Mouse (Mus musculus) c-Kit-negative CD71-positive TER-119-positive erythroid progenitor cells, embryonic 14.5 days (primary cell): ENCODE measurements around the gene Gm1043.

ENCODE experiments used
- DNase-seq: peaks from one replicate; pipeline ENCODE4 v3.0.0-alpha.2; 2013; ENCODE audit warnings: low read depth, low spot score

Gm1043 gene

GRCm38 (mm10) chr5:37242360-37243168 is 157.4 kb downstream of the Gm1043 start:
- DNase-seq = no peak

GRCm38 (mm10) chr5:37243169-37243886 is 158.2 kb downstream of the Gm1043 start:
- no peak for DNase-seq

- no peak for DNase-seq
These were observed 159.0 kb downstream of the Gm1043 start for GRCm38 (mm10) chr5:37244161-37244560.

- DNase-seq = no peak
These were observed 159.6 kb downstream of the Gm1043 start for GRCm38 (mm10) chr5:37244666-37245242.

- no peak for DNase-seq
These were observed 160.5 kb downstream of the Gm1043 start for GRCm38 (mm10) chr5:37245651-37246050.

GRCm38 (mm10) chr5:37246138-37246910 is 161.2 kb downstream of the Gm1043 start:
- no peak for DNase-seq

- no peak for DNase-seq
These were observed 162.3 kb downstream of the Gm1043 start for GRCm38 (mm10) chr5:37247456-37247855.

GRCm38 (mm10) chr5:37248870-37249269 is 163.7 kb downstream of the Gm1043 start:
- no peak for DNase-seq

GRCm38 (mm10) chr5:37251596-37251995 is 166.4 kb downstream of the Gm1043 start:
- DNase-seq = no peak

- no peak for DNase-seq
These were observed 167.1 kb downstream of the Gm1043 start for GRCm38 (mm10) chr5:37252101-37252804.

GRCm38 (mm10) chr5:37254523-37254922 is 169.4 kb downstream of the Gm1043 start:
- DNase-seq = no peak

GRCm38 (mm10) chr5:37256823-37257222 is 171.7 kb downstream of the Gm1043 start:
- DNase-seq = no peak

GRCm38 (mm10) chr5:37257243-37257642 is 172.1 kb downstream of the Gm1043 start:
- DNase-seq = no peak

- DNase-seq = no peak
These were observed 176.6 kb downstream of the Gm1043 start for GRCm38 (mm10) chr5:37261734-37262133.

- DNase-seq = no peak
These were observed 178.6 kb downstream of the Gm1043 start for GRCm38 (mm10) chr5:37263816-37264215.
